Mouse (Mus musculus): ENCODE data around the gene 1700123K08Rik.

GRCm38 (mm10) chr5:138532491-138532890 is 32.0 kb downstream of the 1700123K08Rik start:
- TF ChIP-seq CTCF (IDR thresholded peaks at IDR 0.05; ENCODE audit: control insufficient read depth, insufficient read depth, insufficient replicate concordance, low read depth, low read length) (no peak), POLR2A (IDR thresholded peaks at IDR 0.05; ENCODE audit: control insufficient read depth, low read depth, low read length) (no peak)

Data from testis, adult 2 months (tissue).